Mouse (Mus musculus) midbrain, embryonic 10.5 days (tissue): ENCODE results near the gene Vps9d1. TPM values are rescaled to one million over a fixed set of nuclear protein-coding genes. Genes with fewer than 3 reads are reported as not detected.

ENCODE experiments used
- DNase-seq: peaks from one replicate; pipeline ENCODE4 v3.0.0-alpha.2; 2017; ENCODE audit warnings: low spot score
- H3K27ac ChIP-seq: fragments of 300-500 bp; sonication (generic); replicated peaks from 2 replicates; pipeline ENCODE4 v1.5.1; 2016; ENCODE audit warnings: mild to moderate bottlenecking
- H3K27me3 ChIP-seq: fragments of 300-500 bp; sonication (generic); 2 replicates; pipeline ENCODE4 v1.6.1; 2016; ENCODE audit warnings: low read depth, mild to moderate bottlenecking; ENCODE audit not compliant: poor library complexity, severe bottlenecking
- H3K36me3 ChIP-seq: fragments of 300-500 bp; sonication (generic); 2 replicates; pipeline ENCODE4 v1.6.1; 2016; ENCODE audit warnings: mild to moderate bottlenecking, moderate library complexity
- H3K4me1 ChIP-seq: fragments of 300-500 bp; sonication (generic); 2 replicates; pipeline ENCODE4 v1.6.1; 2016
- H3K4me3 ChIP-seq: fragments of 300-500 bp; sonication (generic); 2 replicates; pipeline ENCODE4 v1.5.1; 2016; ENCODE audit warnings: mild to moderate bottlenecking, moderate library complexity
- H3K9me3 ChIP-seq: fragments of 300-500 bp; sonication (generic); replicated peaks from 2 replicates; pipeline ENCODE4 v1.6.1; 2016; ENCODE audit warnings: mild to moderate bottlenecking
- WGBS: fragments of 180-500 bp; shearing (Covaris S2); methylation state at CpG from one replicate; pipeline ENCODE4 v1.1.7; 2016; 5-methylcytosine and 5-hydroxymethylcytosine counted together
- polyA plus RNA-seq: library from polyadenylated mRNA; unstranded; fragments of >200 nt; fragmentation: Nextera tagmentation; extraction: Ambion mirVana; gene quantifications from 2 replicates; pipeline ENCODE4 v1.2.1, GENCODE M21; 2016

Gene Vps9d1
- polyA plus RNA-seq, 1 experiment from 2014 or later: 24.0 TPM

DNA sequence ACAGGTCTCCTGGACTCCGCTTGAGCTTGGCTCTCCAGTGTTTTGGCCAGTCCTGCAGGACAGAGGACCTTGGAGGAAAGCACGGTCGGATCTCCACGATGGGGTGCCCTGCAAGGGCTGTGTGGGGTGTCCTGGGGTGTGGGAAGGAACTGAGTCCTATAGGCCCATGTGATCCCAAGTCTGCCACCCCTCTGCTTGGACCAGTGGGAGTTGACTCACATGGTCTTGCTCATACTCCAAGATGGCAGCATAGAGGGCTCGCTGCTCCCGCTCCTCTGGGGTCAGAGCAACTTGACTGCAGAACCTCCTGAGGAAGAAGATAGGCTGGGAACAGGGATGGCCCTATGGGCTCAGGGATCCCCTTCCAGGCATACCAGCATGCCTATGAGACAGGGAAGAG lies 6.4 kb downstream of the Vps9d1 start:
- DNase-seq: no peak
- H3K9me3 ChIP-seq: no peaks in the 10 kb centered on the region
- 95% methylated on average over 6 of the region's 6 CpGs for WGBS
- peaks cover 6% of the 10 kb centered on the region for H3K4me1 ChIP-seq
- no peak overlapping the region for H3K27ac ChIP-seq
- no peaks in the 10 kb centered on the region for H3K27me3 ChIP-seq
- H3K36me3 ChIP-seq: peaks cover 97% of the 10 kb centered on the region
- no peak overlapping the region for H3K4me3 ChIP-seq

DNA sequence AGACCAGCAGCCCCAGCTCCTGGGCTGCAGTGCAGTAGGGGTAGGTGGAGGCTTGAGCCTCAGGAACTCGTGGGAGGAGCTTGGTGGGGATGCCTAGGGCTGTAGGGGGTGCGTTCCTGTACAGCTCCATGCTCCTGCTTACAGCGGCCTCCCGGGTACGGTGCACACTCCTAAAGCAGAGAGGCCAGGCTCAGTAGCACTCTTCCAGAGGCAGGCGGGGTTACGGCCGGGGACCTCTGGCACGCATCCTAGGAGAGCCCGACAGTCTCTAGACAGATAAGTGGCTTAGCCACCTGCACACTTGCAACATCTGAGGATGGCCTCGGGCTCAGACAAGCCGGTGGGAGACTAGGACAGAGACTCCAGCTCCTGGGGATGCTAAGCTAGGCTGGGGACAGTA lies 8.6 kb downstream of the Vps9d1 start:
- 92% methylated on average over 12 of the region's 12 CpGs for WGBS
- no peak overlapping the region for H3K27ac ChIP-seq
- no peaks in the 10 kb centered on the region for H3K27me3 ChIP-seq
- H3K9me3 ChIP-seq: no peaks in the 10 kb centered on the region
- no peak for DNase-seq
- H3K36me3 ChIP-seq: peaks cover 90% of the 10 kb centered on the region
- no peak overlapping the region; the same call in 1 of the 2 replicates for H3K4me3 ChIP-seq
- H3K4me1 ChIP-seq: no peaks in the 10 kb centered on the region

DNA sequence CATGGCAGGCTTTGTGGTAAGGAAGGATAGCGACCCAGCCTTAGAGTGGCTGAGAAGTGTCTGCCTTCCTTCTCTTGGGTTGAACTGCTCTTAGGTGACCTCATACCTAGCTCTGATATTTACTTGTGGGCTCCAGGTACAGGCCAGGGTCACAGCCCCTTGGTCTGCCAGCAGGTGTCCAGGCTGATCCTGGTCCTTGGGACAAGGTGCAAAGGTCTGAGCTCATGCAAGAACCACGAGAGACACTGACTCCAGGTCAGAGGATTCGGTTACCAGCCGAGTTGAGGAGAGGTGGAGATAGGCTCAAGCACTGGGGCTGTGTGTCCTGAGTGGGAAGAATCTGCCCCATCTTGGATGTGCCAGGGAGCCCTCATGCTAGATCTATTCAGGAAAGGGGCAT lies 9.8 kb downstream of the Vps9d1 start:
- H3K4me3 ChIP-seq: no peak overlapping the region
- H3K9me3 ChIP-seq: no peaks in the 10 kb centered on the region
- no peak for DNase-seq
- H3K36me3 ChIP-seq: peaks cover 80% of the 10 kb centered on the region
- no peaks in the 10 kb centered on the region for H3K4me1 ChIP-seq
- no peaks in the 10 kb centered on the region for H3K27me3 ChIP-seq
- no peak overlapping the region for H3K27ac ChIP-seq
- WGBS: 94% methylated on average over 4 of the region's 4 CpGs

DNA sequence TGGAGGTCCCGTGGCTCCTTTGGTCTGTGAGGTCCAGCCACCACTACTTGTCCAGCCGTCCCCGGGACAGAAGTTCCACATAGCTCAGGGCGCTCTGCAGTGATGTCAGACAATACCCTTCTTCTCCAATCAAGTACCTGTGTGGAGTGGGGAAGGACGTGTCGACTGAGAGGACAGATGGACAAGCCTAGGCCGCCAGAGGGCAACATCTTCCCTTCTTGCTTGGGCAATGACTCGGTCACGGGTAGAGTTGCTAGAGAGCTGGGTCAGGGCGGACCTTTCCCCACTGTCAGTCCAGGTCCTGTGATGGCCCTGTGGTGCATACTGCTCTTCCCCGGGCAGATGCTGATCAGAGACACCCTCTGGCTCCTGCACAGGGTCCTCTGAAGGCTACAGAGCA lies 11.1 kb downstream of the Vps9d1 start:
- no peak overlapping the region for H3K27ac ChIP-seq
- no peaks in the 10 kb centered on the region for H3K27me3 ChIP-seq
- WGBS: 66% methylated on average over 11 of the region's 11 CpGs
- H3K4me3 ChIP-seq: no peak overlapping the region
- H3K9me3 ChIP-seq: no peaks in the 10 kb centered on the region
- DNase-seq: no peak
- no peaks in the 10 kb centered on the region for H3K4me1 ChIP-seq
- peaks cover 66% of the 10 kb centered on the region for H3K36me3 ChIP-seq

DNA sequence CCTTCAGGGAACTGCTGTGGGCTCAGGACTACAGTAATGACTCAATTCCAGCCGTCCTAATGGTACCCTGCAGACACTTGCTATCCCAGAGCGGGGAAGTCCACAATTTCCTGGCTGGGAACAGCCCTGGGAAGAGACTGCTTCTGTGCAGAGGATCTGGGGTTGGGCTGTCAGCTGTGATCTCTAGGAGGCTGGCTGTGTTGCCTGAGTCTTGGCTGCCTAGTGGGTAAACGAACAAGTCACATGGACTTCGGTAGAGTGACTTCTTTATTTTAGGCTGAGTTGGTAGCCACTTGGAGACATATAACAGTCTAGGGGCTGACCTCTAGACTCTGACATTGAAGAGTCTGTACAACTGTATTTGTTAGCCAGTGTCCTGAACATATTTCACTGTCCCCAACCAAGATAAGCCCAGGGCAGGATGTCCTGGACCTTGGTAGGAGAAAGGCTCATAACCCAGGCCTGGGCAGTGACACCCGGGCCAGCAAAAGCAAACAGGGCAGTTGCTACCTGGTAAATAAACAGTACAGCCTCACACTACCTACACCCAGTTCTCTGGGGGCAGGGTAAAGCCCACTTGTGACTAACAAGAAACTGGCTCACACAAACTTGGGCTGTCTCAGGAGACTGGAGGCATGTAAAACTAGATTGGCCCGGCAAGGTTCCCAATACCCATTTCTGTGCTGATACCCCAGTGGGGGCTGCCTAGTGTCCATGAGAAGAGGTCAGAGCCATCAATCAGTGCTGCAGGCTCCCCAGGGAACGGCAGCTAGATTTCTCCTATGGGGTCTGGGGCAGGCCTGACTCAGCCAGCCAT lies 11.8 kb downstream of the Vps9d1 start:
- Histone ChIP-seq H3K9me3 (no peaks in the 10 kb centered on the region), H3K4me3 (no peak overlapping the region), H3K27ac (no peak overlapping the region), H3K36me3 (peaks cover 59% of the 10 kb centered on the region), H3K27me3 (no peaks in the 10 kb centered on the region; the same call in 1 of the 2 replicates), H3K4me1 (peaks cover 1% of the 10 kb centered on the region; the same call in 1 of the 2 replicates)
- WGBS: 92% methylated on average over 7 of the region's 7 CpGs
- no peak for DNase-seq

DNA sequence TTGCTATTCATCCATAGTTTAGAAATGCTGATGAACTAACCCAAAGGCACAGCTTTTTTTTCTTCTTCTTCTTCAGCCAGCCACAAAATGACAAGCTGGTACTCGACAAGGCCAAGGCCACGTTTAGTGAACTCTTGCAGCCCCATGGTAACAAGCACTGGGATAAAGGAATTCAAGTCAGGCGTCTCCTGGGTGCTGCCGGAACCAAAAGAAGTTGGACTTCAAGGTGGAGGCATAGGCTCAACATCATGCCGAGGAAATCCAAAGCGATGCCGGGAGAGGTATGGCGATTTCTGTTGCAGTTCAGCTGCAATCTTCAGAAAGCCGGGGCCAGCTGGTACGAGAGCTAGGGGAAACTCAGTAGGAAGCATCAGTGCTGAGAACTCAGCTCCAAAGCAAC lies 14.8 kb downstream of the Vps9d1 start:
- WGBS: 87% methylated on average over 10 of the region's 10 CpGs
- no peak overlapping the region for H3K4me3 ChIP-seq
- peaks cover 28% of the 10 kb centered on the region for H3K4me1 ChIP-seq
- peaks cover 26% of the 10 kb centered on the region for H3K27me3 ChIP-seq
- H3K9me3 ChIP-seq: no peaks in the 10 kb centered on the region
- no peak for DNase-seq
- peaks cover 30% of the 10 kb centered on the region for H3K36me3 ChIP-seq
- no peak overlapping the region for H3K27ac ChIP-seq

DNA sequence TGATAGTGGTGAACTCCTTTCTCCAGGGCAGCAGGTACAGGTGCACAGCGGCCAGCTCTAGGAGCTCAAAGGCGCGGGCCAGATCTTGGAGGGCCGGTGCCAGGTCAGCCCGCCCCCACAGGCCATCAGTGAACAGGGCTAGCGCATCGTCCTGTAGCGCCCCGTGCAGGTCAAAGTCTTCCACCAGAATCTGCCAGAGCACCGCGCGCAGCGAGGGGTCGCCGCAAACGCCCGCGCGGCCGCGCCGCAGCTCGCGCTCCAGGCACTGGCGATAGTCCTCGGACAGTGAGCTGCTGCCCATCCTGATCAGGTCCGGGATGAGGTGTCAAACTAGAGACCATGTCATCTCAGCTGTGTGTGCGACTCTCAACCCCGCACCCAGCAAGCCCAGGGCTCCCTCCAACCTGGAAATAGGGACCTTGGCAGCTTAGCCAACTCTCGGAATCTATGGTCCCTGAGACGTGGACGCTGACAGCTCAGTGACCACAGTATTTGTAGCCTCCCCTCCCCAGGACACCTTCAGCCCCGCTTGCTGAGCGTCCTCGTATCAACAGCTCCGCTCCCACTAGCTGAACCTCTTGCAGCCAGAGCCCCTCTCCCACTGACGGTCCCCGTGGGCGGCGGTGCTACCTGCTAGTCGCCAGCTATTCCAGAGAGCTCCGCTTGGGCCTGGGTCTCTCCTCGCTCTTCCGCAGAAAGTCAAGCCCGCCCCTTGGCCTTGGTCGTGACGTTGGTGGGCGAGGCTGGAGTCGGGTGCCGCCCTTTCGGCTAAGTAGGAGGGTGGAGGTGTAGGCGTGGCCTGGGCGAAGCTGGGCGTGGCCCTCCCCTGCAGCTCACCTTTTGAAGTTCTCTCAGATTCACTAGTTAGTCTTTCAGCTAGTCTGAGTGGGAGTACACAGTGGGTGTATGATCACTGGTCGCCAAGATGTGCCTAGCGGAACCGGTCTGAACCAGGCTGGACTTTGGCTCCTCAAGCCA lies 18.3 kb downstream of the Vps9d1 start, which contains the start of gene Spata2l:
Gene Spata2l, minus strand, starts transcription at position 714 of the 978 bp plus-strand sequence.
- H3K27ac ChIP-seq: peak within 1 kb of the TSS; percentile 14
- H3K36me3 ChIP-seq: peaks cover 4% of the 10 kb centered on the region; the same call in 1 of the 2 replicates
- H3K4me1 ChIP-seq: peaks cover 38% of the 10 kb centered on the region
- peak within 1 kb of the TSS; percentile 60 for H3K4me3 ChIP-seq
- WGBS: 3% methylated on average over 57 of the region's 57 CpGs
- peak; percentile 87 for DNase-seq
- peaks cover 49% of the 10 kb centered on the region for H3K27me3 ChIP-seq
- no peaks in the 10 kb centered on the region for H3K9me3 ChIP-seq

DNA sequence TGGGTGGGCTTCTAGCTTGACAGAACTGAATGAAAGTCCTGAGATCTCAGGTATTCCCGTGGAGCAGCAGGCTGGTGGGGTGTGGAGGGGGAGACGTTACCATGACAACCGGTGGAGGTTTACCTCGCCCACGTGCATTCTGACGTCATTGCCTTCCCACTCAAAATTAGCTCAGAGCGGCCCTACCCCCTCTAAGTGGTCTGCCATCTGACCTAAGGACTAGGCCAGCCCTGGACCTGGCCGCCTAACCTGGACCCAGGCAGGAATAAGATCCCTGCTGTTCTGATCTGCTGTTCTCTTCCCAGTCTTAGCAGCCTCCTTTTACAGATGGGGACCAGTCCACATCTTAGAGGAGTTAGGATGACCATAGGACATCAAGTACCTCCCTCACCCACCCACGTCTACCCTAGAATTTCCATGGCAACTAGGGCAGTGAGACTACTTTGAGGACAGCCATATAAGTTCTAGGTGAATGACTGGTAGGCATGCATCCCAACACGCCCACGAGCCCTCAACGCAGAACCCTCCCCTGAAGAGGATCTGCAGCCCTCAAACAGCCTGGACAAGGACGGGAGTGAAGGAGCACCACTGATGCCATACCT lies 19.1 kb downstream of the Vps9d1 start:
- Histone ChIP-seq H3K36me3 (peaks cover 9% of the 10 kb centered on the region), H3K27me3 (peaks cover 49% of the 10 kb centered on the region), H3K4me1 (peaks cover 38% of the 10 kb centered on the region), H3K4me3 (peak overlapping the region; percentile 60), H3K9me3 (no peaks in the 10 kb centered on the region), H3K27ac (peak overlapping the region; percentile 14)
- 38% methylated on average over 13 of the region's 13 CpGs for WGBS
- DNase-seq: no peak

DNA sequence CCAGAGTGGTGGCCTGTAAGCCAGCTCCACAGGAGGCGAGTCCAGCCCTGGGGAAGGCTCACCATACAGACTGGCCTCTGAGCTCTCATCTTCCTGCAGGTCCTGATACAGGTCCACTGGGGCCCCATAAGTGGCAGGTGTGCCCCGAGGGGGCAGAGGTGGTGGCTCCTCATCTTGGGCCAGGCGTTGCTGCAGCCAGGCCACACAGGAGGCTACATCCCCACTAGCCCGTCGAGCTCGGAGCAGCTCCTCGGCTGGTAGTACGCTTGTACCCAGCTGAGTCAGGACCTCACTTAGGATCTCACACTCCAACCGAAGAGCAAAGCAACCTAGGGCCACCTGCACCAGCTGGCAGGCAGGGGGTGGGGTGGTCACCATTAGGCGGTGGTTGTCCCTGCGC lies 20.4 kb downstream of the Vps9d1 start:
- Histone ChIP-seq H3K4me1 (peaks cover 38% of the 10 kb centered on the region), H3K9me3 (no peaks in the 10 kb centered on the region), H3K27me3 (peaks cover 49% of the 10 kb centered on the region), H3K4me3 (no peak overlapping the region), H3K27ac (no peak overlapping the region), H3K36me3 (peaks cover 21% of the 10 kb centered on the region)
- 84% methylated on average over 11 of the region's 11 CpGs for WGBS
- DNase-seq: no peak

DNA sequence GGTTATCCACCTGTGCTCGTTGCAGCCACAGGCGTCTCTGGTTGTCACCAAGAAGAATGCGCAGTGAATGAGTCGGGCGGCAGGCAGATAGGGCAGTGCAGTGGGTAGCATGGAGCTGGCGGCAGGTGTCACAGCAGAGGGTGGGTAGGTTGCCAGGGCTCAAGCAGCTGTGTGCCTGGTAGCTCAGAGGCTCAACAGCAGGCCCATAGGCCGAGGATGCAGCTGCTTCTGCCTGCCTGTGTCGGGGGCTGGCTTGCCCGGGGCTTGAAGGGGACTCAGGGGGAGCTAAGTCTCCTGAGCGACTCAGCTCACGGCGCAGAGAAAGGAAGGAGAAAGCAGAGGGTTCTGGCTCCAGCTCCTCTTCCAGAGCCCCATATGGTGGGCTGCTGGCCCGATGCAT lies 20.8 kb downstream of the Vps9d1 start:
- WGBS: 61% methylated on average over 13 of the region's 13 CpGs
- no peaks in the 10 kb centered on the region for H3K9me3 ChIP-seq
- H3K27me3 ChIP-seq: peaks cover 49% of the 10 kb centered on the region
- no peak overlapping the region for H3K27ac ChIP-seq
- no peak overlapping the region for H3K4me3 ChIP-seq
- peaks cover 26% of the 10 kb centered on the region for H3K36me3 ChIP-seq
- no peak for DNase-seq
- peaks cover 38% of the 10 kb centered on the region for H3K4me1 ChIP-seq

DNA sequence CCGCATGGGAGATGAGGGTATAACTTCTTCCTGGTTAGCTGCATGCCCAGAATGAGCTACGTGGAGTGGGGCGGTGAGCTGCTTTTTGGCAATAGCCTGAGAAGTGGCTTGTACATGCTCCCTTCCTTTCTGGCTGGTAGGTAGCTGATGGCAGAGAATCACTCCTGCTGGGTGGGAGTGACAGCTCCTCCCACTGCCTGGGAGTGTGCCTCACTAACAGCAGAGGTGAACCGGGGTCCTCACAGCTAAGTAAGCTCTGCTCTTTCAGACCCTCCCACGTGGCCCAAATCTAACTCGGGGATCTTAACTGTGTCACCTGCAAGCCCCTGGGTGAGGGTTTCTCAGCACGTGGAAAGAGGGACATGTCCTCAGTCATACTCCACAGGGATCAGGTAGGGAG lies 21.6 kb downstream of the Vps9d1 start:
- Histone ChIP-seq H3K27me3 (peaks cover 49% of the 10 kb centered on the region), H3K36me3 (peaks cover 33% of the 10 kb centered on the region), H3K27ac (no peak overlapping the region), H3K4me1 (peaks cover 38% of the 10 kb centered on the region), H3K4me3 (no peak overlapping the region), H3K9me3 (no peaks in the 10 kb centered on the region)
- DNase-seq: no peak
- WGBS: 43% methylated on average over 7 of the region's 7 CpGs

DNA sequence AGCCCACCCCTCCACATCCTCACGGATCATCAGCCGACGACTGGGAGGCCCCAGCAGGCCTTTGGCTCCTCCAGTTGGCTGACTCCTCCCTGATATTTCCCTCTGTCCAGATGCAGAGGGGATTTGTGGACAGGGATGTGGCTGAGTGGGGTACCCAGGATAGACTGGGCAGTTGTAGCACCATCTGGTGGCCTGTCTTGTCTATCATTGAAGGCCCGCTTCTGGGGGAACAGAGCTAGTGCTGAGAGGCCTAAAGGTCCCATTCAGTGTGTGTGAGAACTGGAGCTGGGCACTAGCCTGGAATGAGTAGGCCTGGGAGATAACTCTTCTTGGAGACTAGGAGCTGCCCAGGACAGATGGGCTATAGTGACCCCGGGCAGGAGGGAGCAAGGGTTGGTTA lies 22.4 kb downstream of the Vps9d1 start:
- DNase-seq: no peak
- 63% methylated on average over 5 of the region's 5 CpGs for WGBS
- Histone ChIP-seq H3K36me3 (peaks cover 41% of the 10 kb centered on the region), H3K4me1 (peaks cover 33% of the 10 kb centered on the region), H3K9me3 (no peaks in the 10 kb centered on the region), H3K4me3 (no peak overlapping the region), H3K27ac (no peak overlapping the region), H3K27me3 (peaks cover 46% of the 10 kb centered on the region)
